Mouse (Mus musculus) lung, embryonic 15.5 days (tissue): ENCODE results near the gene Nln. TPM values are rescaled to one million over a fixed set of nuclear protein-coding genes. Genes with fewer than 3 reads are reported as not detected.

ENCODE experiments used
- ATAC-seq: fragments of 200-750 bp; cut with Nextera tagmentation; 2 replicates; pipeline ENCODE4 v1.8.0; 2017; ENCODE audit warnings: moderate number of reproducible peaks, borderline replicate concordance; ENCODE audit not compliant: low FRiP score, low TSS enrichment; ENCODE audit errors: extremely low read depth
- H3K27ac ChIP-seq: fragments of 300-500 bp; sonication (generic); 2 replicates; pipeline ENCODE4 v1.5.1; 2015; ENCODE audit warnings: moderate library complexity, mild to moderate bottlenecking, inconsistent platforms
- H3K27me3 ChIP-seq: fragments of 300-500 bp; sonication (generic); 2 replicates; pipeline ENCODE4 v1.6.1; 2015; ENCODE audit warnings: inconsistent platforms
- H3K36me3 ChIP-seq: fragments of 300-500 bp; sonication (generic); 2 replicates; pipeline ENCODE4 v1.6.1; 2015; ENCODE audit warnings: inconsistent platforms
- H3K4me1 ChIP-seq: fragments of 300-500 bp; sonication (generic); 2 replicates; pipeline ENCODE4 v1.6.1; 2015; ENCODE audit warnings: inconsistent platforms
- H3K4me2 ChIP-seq: fragments of 300-500 bp; sonication (generic); 2 replicates; pipeline ENCODE4 v1.6.1; 2015; ENCODE audit warnings: inconsistent platforms, mild to moderate bottlenecking, moderate library complexity
- H3K4me3 ChIP-seq: fragments of 300-500 bp; sonication (generic); 2 replicates; pipeline ENCODE4 v1.5.1; 2015; ENCODE audit warnings: mild to moderate bottlenecking, inconsistent platforms
- H3K9ac ChIP-seq: fragments of 300-500 bp; sonication (generic); 2 replicates; pipeline ENCODE4 v1.6.1; 2015; ENCODE audit warnings: inconsistent platforms
- H3K9me3 ChIP-seq: fragments of 300-500 bp; sonication (generic); 2 replicates; pipeline ENCODE4 v1.6.1; 2016; ENCODE audit warnings: inconsistent platforms
- WGBS: fragments of 180-500 bp; shearing (Covaris S2); methylation state at CpG from one replicate; pipeline ENCODE4 v1.1.7; 2015; 5-methylcytosine and 5-hydroxymethylcytosine counted together
- polyA plus RNA-seq: library from polyadenylated mRNA; unstranded; fragments of >200 nt; fragmentation: Nextera tagmentation; extraction: Ambion mirVana; gene quantifications from 2 replicates; pipeline ENCODE4 v1.2.1, GENCODE M21; 2015

Gene Nln
- polyA plus RNA-seq, 1 experiment from 2014 or later: 18.6 TPM

DNA sequence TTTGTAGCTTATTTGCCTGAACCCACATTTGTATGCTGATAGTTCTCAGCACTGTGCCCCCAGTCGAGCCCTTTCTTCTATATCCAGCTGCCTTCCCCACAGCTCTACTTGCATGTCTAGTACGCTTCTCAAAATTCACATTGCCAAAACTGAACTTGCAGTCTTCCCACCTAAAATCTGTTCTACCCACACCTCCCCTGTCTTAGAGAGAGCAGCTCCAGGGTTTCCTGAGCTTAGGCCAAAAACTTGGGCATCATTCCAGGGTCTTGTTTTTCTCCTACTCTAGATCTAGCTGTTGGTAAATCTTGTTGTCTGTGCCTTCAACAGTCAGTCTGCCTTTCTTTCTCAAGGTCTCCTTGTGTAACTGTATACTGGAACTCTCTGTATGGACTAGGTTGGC, 5.4 kb upstream of the Nln start:
- ATAC-seq: no peak
- 91% methylated on average over 2 of the region's 2 CpGs for WGBS
- 0 out of 2 replicates have a peak, but pooled peaks cover 3% of the 10 kb centered on the region for H3K36me3 ChIP-seq

DNA sequence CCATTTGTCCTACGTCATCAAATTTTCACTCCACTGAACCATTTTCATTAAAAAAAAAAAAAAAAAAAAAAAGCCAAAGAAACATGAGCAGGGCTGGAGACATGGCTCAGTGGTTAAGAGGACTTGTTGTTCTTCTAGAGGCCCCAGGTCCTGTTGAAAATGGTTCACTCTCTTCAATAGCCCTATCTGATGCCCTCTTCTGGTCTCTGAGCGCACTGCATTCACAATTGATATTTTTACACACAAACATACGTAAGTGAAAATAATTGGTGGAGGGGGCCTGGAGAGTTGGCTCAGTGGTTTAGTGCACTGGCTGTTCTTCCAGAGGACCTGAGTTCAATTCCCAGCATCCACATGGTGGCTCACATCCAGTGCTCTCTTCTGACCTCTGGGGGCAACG, 4.4 kb upstream of the Nln start:
- no peaks in the 10 kb centered on the region for H3K27me3 ChIP-seq
- no peak overlapping the region for H3K4me2 ChIP-seq
- H3K4me1 ChIP-seq: peaks cover 15% of the 10 kb centered on the region
- no peak overlapping the region for H3K4me3 ChIP-seq
- no peak overlapping the region for H3K9ac ChIP-seq
- WGBS: 94% methylated on average over 4 of the region's 4 CpGs
- H3K27ac ChIP-seq: no peak overlapping the region
- H3K9me3 ChIP-seq: no peaks in the 10 kb centered on the region
- H3K36me3 ChIP-seq: 0 out of 2 replicates have a peak, but pooled peaks cover 3% of the 10 kb centered on the region
- ATAC-seq: no peak

More for the DNA sequence above, 5.4 kb upstream of the Nln start:
- no peaks in the 10 kb centered on the region for H3K9me3 ChIP-seq
- H3K27ac ChIP-seq: no peak overlapping the region
- no peak overlapping the region for H3K9ac ChIP-seq
- H3K4me2 ChIP-seq: no peak overlapping the region
- H3K4me1 ChIP-seq: peaks cover 15% of the 10 kb centered on the region
- H3K27me3 ChIP-seq: no peaks in the 10 kb centered on the region
- no peak overlapping the region for H3K4me3 ChIP-seq

DNA sequence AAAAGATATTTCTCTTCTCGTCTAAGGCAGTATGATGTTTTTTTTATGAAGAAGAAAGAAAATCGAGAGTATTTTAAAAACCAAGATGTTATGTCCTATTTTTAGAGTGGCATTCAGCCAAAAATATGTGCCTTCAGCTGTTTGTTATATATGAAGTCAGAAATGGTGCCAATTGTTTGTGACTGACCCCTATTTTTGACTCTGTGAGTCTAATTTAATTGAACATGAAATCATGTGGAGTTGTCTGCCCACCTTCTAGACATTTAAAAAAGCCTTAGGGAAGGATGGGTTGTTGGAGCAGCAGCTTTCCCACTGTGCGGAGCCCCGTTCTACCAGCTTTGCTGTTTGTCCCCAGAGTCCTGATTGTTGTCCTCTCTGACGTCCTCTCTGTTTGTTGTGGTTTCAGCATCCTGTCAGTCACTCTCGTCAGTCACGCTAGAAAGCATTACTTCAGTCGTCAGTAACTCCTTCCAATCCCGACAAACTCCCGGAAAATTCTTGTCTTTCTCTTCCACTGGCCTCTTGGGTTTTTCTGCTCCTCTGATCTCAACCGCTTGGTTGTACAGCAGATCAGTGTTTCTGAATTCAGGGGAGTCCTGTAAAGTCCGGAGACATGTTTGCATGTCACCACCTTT, 3.0 kb upstream of the Nln start:
- Histone ChIP-seq H3K27ac (no peak overlapping the region), H3K9ac (no peak overlapping the region), H3K4me2 (no peak overlapping the region), H3K4me1 (peaks cover 20% of the 10 kb centered on the region), H3K9me3 (no peaks in the 10 kb centered on the region), H3K4me3 (no peak overlapping the region), H3K27me3 (no peaks in the 10 kb centered on the region), H3K36me3 (no peaks in the 10 kb centered on the region)
- 55% methylated on average over 12 of the region's 12 CpGs for WGBS
- ATAC-seq: no peak

DNA sequence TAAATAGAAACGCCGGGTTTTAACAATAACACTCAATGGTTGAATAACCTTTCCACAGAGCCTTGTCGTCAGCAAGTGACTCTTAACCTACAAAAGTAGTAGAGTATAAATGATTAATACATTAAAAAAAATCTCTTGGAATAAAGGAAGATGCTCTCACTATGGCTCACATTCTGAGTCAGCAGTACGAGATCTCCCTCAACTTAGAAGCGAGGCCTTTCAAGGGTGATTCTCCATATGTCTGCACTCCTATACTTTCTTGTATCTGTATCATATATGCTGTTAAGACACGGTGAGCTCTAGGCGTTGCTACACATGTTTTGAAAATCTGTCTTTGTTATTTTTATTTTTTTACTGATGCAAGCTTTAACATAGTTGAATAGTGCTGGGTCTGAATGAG, 1.1 kb upstream of the Nln start:
- Histone ChIP-seq H3K9ac (peak overlapping the region; percentile 60; the same call in 1 of the 2 replicates), H3K4me1 (peaks cover 20% of the 10 kb centered on the region)
- no peak for ATAC-seq

DNA sequence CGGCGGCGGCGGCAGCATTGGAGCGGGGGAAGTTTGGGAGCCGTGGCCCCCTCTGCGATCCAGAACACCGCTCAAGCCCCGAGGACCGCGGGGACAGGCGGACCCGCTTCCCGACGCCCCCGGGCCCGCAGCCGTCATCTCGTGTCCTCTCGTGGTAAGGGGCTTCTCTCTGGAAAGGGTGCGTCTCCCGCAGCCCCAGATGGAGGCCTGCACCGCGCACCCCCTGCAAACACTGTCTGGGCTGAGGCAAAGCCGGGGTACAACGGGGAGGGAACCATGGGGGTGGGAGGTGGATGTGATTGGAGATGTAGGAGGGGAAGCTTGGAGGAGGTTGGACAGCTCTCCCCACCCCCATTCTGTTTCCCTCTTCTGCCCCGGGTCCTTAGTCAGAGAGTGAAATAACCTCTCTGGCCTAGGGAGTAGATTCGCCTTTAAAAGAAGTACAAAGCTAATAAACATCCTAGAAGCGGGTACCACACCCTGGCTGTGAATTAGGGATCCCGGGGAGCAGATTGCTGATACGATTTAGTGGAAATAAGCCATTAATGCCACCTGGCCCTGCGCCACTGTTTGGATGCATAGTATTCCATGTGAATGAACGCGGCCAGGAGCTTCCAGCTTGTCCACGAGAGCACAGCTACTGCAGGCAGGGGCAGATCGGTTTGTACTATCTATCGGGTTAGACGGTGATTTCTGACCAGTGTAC, 555 bp upstream of the Nln start:
- Histone ChIP-seq H3K36me3 (no peaks in the 10 kb centered on the region), H3K4me2 (peak overlapping the region; percentile 92), H3K9me3 (no peaks in the 10 kb centered on the region), H3K27ac (0 out of 2 replicates have a peak overlapping the region, but pooled peaks have one; percentile 20), H3K27me3 (no peaks in the 10 kb centered on the region), H3K9ac (peak overlapping the region; percentile 60), H3K4me3 (peak overlapping the region; percentile 79), H3K4me1 (peaks cover 20% of the 10 kb centered on the region)
- peak; percentile 83 for ATAC-seq
- under 1% methylated on average over 37 of the region's 38 CpGs for WGBS

More for the DNA sequence above, 1.1 kb upstream of the Nln start:
- Histone ChIP-seq H3K4me2 (peak overlapping the region; percentile 92), H3K36me3 (no peaks in the 10 kb centered on the region), H3K27ac (no peak overlapping the region), H3K9me3 (no peaks in the 10 kb centered on the region), H3K4me3 (peak overlapping the region; percentile 79), H3K27me3 (no peaks in the 10 kb centered on the region)
- 39% methylated on average over 7 of the region's 7 CpGs for WGBS

DNA sequence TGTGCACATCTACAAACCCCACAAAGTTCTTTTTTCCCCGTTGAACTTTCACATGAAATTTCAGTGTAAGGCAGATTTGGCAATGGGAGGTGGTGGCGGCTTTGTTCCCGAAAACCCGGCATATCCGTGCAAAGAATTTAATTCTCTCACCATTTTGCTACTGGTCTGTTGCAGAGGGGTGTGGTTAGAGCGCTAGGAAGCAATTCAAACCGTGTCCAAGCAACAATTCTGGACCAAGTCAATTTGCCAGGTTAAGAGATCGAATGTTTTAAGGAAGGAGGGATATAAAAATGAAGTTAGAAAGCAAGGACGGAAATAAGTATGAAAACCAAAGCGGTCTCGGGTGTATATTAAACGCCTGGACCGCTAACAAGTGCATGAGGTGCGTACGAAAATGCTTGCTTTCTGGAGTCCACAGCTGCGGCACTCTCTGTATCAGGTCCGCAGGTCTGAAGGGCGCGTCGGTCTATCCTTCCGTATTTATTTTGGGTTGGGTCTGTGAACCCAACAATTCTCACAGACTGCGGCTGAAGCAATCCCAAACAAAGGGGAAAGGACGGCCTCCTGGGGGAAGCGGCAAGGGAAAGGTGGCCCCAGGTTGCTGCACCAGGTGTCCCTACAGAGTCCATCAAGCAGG, 645 bp downstream of the Nln start:
- Histone ChIP-seq H3K4me1 (peaks cover 20% of the 10 kb centered on the region), H3K27me3 (no peaks in the 10 kb centered on the region), H3K27ac (peak overlapping the region; percentile 63; the same call in 1 of the 2 replicates), H3K4me2 (peak overlapping the region; percentile 92), H3K9ac (peak overlapping the region; percentile 61), H3K9me3 (no peaks in the 10 kb centered on the region), H3K36me3 (no peaks in the 10 kb centered on the region), H3K4me3 (peak overlapping the region; percentile 79)
- ATAC-seq: peak; percentile 8; the same call in 1 of the 2 replicates
- WGBS: 1% methylated on average over 24 of the region's 24 CpGs

DNA sequence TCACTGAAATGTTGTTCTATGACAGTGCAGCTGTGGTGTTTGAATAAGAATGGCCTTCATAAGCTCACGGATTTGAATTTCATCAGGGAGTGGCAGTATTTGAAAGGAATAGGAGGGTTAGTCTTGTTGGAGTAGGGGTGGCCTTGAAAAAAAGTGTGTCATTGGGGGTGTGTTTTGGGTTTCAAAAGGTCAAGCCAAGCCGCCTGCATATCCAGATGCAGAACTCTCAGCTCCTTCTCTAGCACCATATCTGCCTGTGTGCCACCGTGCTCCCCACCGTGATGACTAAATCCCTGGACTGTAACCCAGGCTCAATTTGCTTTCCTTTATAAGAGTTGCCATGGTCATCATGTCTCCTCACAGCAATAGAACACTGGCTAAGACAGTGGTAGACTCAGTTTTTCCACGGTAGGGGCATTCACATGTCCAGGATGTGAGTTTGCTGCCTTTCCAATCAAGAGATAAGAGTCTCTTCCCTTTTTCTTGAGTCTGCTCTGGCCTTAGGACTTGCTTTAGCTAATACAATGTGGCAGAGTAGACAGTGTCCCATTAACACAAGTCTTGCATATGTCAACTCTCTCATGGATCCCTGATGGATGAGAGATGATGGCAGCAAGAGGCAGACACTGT, 7.7 kb downstream of the Nln start:
- H3K9me3 ChIP-seq: no peaks in the 10 kb centered on the region
- 88% methylated on average over 5 of the region's 5 CpGs for WGBS
- no peak overlapping the region for H3K4me2 ChIP-seq
- H3K4me3 ChIP-seq: no peak overlapping the region
- H3K27me3 ChIP-seq: no peaks in the 10 kb centered on the region
- no peaks in the 10 kb centered on the region for H3K36me3 ChIP-seq
- H3K4me1 ChIP-seq: peaks cover 11% of the 10 kb centered on the region; the same call in 1 of the 2 replicates
- ATAC-seq: no peak
- no peak overlapping the region for H3K27ac ChIP-seq
- H3K9ac ChIP-seq: no peak overlapping the region

DNA sequence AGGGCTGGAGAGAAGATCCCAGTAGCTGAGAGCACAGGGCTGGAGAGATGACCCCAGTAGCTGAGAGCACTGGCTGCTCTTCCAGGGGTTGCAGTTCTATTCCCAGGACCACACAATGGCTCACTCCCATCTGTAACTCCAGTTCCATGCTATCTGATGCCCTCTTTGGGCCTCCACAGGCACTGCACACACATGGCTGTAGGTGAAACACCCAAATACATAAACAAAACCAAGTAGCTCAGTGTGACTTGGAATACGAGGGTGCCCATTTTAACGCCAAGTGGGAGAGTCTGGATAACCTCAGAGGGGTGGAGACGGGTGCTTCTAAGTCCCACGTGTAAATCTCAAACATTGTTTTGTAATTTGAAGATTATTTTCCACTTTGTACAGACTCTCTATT, 9.0 kb downstream of the Nln start:
- Histone ChIP-seq H3K4me1 (peaks cover 21% of the 10 kb centered on the region; the same call in 1 of the 2 replicates), H3K4me3 (no peak overlapping the region), H3K27ac (no peak overlapping the region), H3K36me3 (no peaks in the 10 kb centered on the region), H3K27me3 (no peaks in the 10 kb centered on the region), H3K9ac (no peak overlapping the region), H3K9me3 (no peaks in the 10 kb centered on the region), H3K4me2 (no peak overlapping the region)
- no peak for ATAC-seq
- 84% methylated on average over 4 of the region's 4 CpGs for WGBS

DNA sequence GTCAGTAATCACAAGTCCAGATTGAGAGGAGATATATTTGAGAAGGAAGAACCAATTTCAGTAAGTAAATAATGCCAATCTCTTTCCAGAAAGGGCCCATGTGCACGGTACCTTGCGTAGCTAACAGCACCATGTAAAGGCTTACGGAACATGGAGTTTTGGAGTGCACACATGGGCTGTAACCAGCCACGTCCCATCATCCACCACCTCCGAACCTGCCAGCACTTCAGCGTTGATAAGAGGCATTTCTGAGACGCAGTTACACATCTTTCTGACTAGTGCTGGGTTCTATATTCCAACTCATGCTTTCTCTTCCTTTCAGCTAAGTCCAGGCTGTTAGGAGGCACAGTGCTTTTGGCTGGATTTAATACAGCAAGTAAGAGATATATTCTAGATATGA, 12.2 kb downstream of the Nln start:
- H3K4me2 ChIP-seq: no peak overlapping the region
- ATAC-seq: no peak

DNA sequence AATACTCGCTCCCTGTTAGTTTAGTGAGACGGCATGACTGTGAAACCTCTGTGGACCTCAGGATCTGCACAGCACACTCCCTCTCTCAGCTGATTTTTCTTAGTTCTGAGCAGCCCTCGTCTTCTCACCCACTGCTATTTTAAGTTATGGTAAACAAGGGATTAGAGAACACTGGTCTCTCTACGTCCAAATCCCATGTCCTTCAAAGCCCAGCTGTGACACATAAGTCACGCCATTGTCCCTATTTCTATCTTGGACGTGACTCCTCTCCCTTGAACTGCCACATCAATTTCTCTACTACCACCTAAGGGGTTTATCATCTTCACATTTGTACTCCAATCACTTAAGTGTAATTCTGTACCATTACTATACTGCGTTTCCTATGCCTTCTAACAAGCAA, 13.5 kb downstream of the Nln start:
- Histone ChIP-seq H3K4me3 (no peak overlapping the region), H3K27me3 (no peaks in the 10 kb centered on the region), H3K4me1 (peaks cover 28% of the 10 kb centered on the region), H3K27ac (no peak overlapping the region), H3K4me2 (no peak overlapping the region), H3K9ac (no peak overlapping the region), H3K9me3 (no peaks in the 10 kb centered on the region), H3K36me3 (no peaks in the 10 kb centered on the region)
- WGBS: 35% methylated on average over 7 of the region's 7 CpGs
- peak; percentile 66; the same call in 1 of the 2 replicates for ATAC-seq

More for the DNA sequence above, 12.2 kb downstream of the Nln start:
- no peak overlapping the region for H3K27ac ChIP-seq
- 48% methylated on average over 7 of the region's 7 CpGs for whole genome bisulfite sequencing
- H3K4me1 ChIP-seq: peaks cover 28% of the 10 kb centered on the region
- H3K9me3 ChIP-seq: no peaks in the 10 kb centered on the region
- no peaks in the 10 kb centered on the region for H3K36me3 ChIP-seq
- no peaks in the 10 kb centered on the region for H3K27me3 ChIP-seq
- no peak overlapping the region for H3K9ac ChIP-seq
- no peak overlapping the region for H3K4me3 ChIP-seq

DNA sequence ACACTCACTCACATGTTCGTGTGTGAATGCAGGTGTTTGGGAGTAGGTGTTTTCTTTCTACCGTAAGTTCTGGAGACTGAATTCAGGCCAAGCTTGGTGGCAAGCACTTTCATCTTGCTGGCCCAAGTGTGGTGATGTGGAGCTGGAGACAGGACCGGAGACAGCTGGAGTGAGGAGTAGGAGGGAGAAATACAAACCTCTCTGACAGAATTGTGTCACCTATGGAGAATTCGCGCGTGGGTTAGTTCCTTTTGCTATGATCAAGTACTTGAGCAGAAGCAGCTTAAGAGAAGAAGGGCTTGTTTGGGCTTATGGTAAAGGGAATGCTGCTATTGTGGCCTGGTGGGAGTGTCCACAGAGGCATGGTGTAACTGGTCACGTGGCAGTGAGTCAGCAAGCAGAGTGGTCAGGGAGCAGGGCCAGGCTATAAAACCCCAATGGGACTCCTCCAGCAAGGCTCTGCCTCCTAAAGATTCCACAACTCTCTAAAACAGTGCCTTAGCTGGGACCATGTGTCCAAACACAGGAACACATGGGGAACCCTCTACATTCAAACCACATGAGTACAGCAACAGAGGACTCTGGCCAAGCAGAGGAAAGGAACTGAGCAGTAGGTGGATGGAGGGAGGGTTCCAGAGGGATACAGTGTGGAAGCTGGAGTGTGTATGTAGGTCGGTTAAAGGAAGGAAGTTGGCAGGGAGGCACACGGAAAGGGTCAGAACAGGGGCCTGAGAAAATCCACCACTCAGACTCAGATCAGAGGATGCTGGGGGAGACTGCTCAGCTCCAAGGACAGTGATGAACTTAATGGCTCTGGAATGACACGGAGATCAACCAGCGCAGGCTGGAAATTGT, 14.7 kb downstream of the Nln start:
- Histone ChIP-seq H3K27ac (no peak overlapping the region), H3K36me3 (no peaks in the 10 kb centered on the region)
- 72% methylated on average over 11 of the region's 11 CpGs for WGBS

More for the DNA sequence above, 14.7 kb downstream of the Nln start:
- Histone ChIP-seq H3K4me2 (no peak overlapping the region), H3K4me1 (peaks cover 28% of the 10 kb centered on the region), H3K27me3 (no peaks in the 10 kb centered on the region), H3K9me3 (no peaks in the 10 kb centered on the region), H3K9ac (no peak overlapping the region), H3K4me3 (no peak overlapping the region)
- ATAC-seq: peak; percentile 52; the same call in 1 of the 2 replicates
